Mouse (Mus musculus) liver, embryonic 14.5 days (tissue): ENCODE results near the gene Cuedc2.

ENCODE experiments used
- CTCF ChIP-seq: IDR thresholded peaks from 2 replicates; pipeline ENCODE4 v1.5.1; 2016; ENCODE audit warnings: antibody characterized with exemption, low read depth, control low read depth
- EP300 ChIP-seq: IDR thresholded peaks from 2 replicates; pipeline ENCODE4 v1.6.1; 2016; ENCODE audit warnings: antibody characterized with exemption, low read depth

DNA sequence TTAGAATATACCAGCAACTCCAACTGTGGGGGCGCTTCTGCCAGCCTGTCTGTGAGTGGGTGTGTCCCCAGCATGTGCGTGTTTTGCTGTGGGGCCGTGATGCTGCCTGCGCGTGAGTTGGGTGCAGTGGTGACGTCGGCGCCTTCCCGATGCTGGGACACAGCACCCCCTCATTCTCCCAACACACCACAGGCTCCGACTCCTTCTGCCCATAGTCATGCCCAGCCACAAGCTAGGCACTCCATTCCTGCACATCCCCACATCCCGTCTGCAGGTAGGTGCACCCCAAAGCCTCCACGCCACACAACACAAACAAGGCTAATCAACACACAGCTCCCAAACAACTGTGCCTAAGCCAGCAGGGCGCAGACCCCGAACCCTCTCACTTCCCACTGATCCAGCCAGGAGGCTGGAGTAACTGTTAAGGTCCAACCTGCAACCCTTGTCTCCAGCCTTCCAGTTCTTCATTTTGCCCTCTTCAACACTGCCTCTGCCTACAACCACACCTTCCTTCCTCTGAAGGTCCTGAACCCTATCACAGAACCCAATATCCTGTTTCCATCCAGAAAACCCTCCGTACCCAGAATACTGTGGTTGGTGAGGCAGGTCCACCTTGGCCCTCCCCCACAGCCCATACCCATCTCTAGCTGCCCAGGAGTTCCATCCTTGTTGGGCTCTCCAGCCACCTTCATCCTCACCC lies 21.5 kb downstream of the Cuedc2 start:
- no peak for TF ChIP-seq CTCF
- no peak for TF ChIP-seq EP300
